Mouse (Mus musculus) stomach, postnatal 0 days (tissue): Measurements from ENCODE around the gene Sae1. TPM values are rescaled to one million over a fixed set of nuclear protein-coding genes. Genes with fewer than 3 reads are reported as not detected.
A peak's percentile ranks its signal among the peaks of the same experiment; 100 is the strongest.

Source experiments
- ATAC-seq: fragments of 200-750 bp; cut with Nextera tagmentation; 2 replicates; pipeline ENCODE4 v1.8.0; 2017; ENCODE audit not compliant: low FRiP score, low TSS enrichment
- DNase-seq: peaks from one replicate; pipeline ENCODE4 v3.0.0-alpha.2; 2016; ENCODE audit warnings: low spot score
- H3K27ac ChIP-seq: fragments of 300-500 bp; sonication (generic); replicated peaks from 2 replicates; pipeline ENCODE4 v1.5.1; 2014; ENCODE audit warnings: mild to moderate bottlenecking, control low read depth
- H3K27me3 ChIP-seq: fragments of 300-500 bp; sonication (generic); 2 replicates; pipeline ENCODE4 v1.6.1; 2014; ENCODE audit warnings: low read length; ENCODE audit not compliant: control insufficient read depth, insufficient read depth
- H3K36me3 ChIP-seq: fragments of 300-500 bp; sonication (generic); 2 replicates; pipeline ENCODE4 v1.6.1; 2014; ENCODE audit warnings: low read length, mixed read lengths; ENCODE audit not compliant: control insufficient read depth, insufficient read depth
- H3K4me1 ChIP-seq: fragments of 300-500 bp; sonication (generic); replicated peaks from 2 replicates; pipeline ENCODE4 v1.6.1; 2014; ENCODE audit warnings: antibody characterized with exemption; ENCODE audit not compliant: control insufficient read depth, insufficient read depth
- H3K4me2 ChIP-seq: fragments of 300-500 bp; sonication (generic); replicated peaks from 2 replicates; pipeline ENCODE4 v1.6.1; 2014; ENCODE audit warnings: low read depth, mild to moderate bottlenecking, control low read depth, moderate library complexity
- H3K4me3 ChIP-seq: fragments of 300-500 bp; sonication (generic); 2 replicates; pipeline ENCODE4 v1.5.1; 2014; ENCODE audit warnings: low read depth, low read length, control low read depth
- H3K9ac ChIP-seq: fragments of 300-500 bp; sonication (generic); 2 replicates; pipeline ENCODE4 v1.6.1; 2014; ENCODE audit warnings: mild to moderate bottlenecking, low read length, control low read depth, mixed read lengths
- H3K9me3 ChIP-seq: fragments of 300-500 bp; sonication (generic); 2 replicates; pipeline ENCODE4 v1.6.1; 2016; ENCODE audit warnings: low read length; ENCODE audit not compliant: control insufficient read depth
- CTCF ChIP-seq: IDR thresholded peaks from 2 replicates; pipeline ENCODE4 v1.5.1; 2016; ENCODE audit warnings: antibody characterized with exemption, low read depth, mild to moderate bottlenecking, moderate library complexity
- EP300 ChIP-seq: optimal IDR thresholded peaks from 2 replicates; pipeline ENCODE3; 2016; ENCODE audit warnings: antibody characterized with exemption
- WGBS: fragments of 180-500 bp; shearing (Covaris S2); extraction: QIAGEN DNeasy Blood & Tissue Kit; methylation state at CpG from one replicate; pipeline ENCODE4 v1.1.7; 2014; 5-methylcytosine and 5-hydroxymethylcytosine counted together
- polyA plus RNA-seq: library from polyadenylated mRNA; unstranded; fragments of >200 nt; fragmentation: Nextera tagmentation; extraction: Ambion mirVana; gene quantifications from 2 replicates; pipeline ENCODE4 v1.2.1, GENCODE M21; 2015

Sae1 gene
- polyA plus RNA-seq, 1 experiment from 2014 or later = 123 TPM

DNA sequence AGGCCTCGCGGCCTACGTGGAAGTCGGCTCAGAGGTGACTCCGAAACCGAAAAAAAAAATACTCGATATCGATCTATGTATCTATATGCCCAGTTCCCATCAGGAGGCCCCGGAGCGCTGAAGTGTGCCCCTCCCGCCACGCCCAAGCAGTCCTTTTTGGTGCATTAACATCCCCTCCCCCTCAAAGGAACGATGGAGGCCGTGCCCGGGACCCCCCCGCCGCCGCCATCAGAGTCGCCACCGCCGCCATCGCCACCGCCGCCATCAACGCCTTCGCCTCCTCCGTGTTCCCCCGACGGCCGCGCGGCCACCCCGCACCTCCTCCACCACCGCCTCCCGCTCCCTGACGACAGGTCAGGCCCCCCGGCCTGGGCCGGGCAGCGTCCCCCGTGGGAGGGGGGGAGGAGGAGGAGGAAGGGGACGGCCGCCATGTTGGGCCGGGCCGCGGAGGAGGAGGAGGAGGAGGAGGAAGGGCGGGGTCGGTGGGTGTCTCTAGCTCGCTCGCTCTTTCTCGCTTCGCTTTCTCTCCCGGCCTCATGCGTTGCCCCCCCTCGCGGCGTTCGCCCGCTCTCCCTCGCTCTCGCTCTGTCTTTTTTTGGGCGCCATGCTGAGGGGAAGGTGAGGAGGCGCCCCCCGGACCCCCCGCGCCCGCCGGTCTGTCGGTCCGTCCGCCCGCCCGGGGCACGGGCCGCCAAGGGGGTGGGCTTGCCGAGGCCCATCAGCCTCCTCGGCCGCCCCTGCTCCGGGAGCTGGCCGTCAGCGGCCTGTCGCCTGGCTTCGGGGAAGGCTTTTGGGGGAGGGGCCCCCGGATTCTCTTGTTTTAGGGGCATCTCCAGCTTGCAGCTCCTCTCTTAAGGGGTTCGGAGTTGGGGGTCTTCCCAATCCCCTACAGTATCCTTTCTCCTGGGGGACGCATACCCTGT, 13.3 kb upstream of the Sae1 start, which contains the start of gene Zc3h4:
Gene Zc3h4 (plus strand): TSS at position 222 of the 923 bp plus-strand sequence.
- Histone ChIP-seq H3K27ac (peak within 1 kb of the TSS; percentile 100), H3K36me3 (no peaks in the 10 kb centered on the region), H3K9ac (peak within 1 kb of the TSS; percentile 100), H3K4me3 (peak within 1 kb of the TSS; percentile 98), H3K9me3 (no peaks in the 10 kb centered on the region), H3K27me3 (no peaks in the 10 kb centered on the region), H3K4me2 (peak within 1 kb of the TSS; percentile 64), H3K4me1 (peaks cover 6% of the 10 kb centered on the region)
- DNase-seq (peak; percentile 90), ATAC-seq (peak; percentile 14)
- TF ChIP-seq EP300 (no peak), CTCF (peak; percentile 29; the same call in 1 of the 2 replicates)
- 1% methylated on average over 60 of the region's 85 CpGs for WGBS

DNA sequence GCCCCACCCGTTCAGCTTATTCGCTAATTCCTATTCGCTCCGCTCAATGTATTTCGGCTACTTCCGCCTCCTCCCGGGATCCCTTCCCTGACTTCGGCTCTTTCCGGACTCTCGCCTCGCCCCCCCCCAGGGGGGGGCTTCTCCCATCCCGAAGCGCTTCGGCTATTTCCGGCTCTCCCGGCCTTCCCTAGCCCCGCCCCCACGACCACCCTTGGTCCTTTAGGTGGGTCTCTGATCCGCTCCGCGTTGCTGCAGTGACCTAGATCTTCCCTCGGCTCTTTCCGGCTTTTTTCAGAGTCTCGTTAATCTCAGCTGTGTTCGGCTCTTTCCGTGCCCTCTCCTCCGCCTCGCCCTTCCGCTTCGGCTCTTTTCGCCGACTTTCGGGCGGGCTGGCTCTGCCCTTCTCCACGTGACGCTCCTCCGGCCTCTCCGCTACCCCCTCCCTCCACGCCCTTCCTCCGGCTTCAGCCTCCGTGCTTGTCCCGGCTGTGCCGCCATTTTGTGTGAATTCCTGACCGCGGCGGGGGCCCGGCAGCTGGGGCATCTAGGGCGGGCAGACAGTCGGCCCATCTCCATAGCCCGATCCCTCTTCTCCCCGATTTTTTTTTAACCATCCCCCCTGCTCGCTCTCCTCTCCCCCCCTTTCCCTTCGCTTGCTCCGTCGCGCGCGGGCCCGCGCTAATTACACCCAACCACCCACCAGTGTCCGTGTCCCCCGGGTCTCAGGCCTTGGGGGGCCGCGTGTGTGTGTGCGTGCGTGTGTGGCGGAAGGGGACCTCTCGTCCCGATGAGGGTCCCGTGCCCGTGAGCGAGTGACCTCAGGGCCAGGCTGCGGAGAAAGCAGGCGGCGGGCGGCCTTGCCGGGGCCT, 12.4 kb upstream of the Sae1 start:
- peak; percentile 98 for DNase-seq
- Histone ChIP-seq H3K9ac (peak overlapping the region; percentile 100), H3K27ac (peak overlapping the region; percentile 100), H3K36me3 (no peaks in the 10 kb centered on the region), H3K9me3 (no peaks in the 10 kb centered on the region), H3K27me3 (no peaks in the 10 kb centered on the region), H3K4me2 (peak overlapping the region; percentile 64), H3K4me1 (peaks cover 4% of the 10 kb centered on the region), H3K4me3 (peak overlapping the region; percentile 98)
- peak; percentile 94 for ATAC-seq
- whole genome bisulfite sequencing = under 1% methylated on average over 67 of the region's 77 CpGs
- TF ChIP-seq CTCF = no peak
- TF ChIP-seq EP300 = no peak

GRCm38 (mm10) chr7:16399098-16399819, 11.7 kb upstream of the Sae1 start:
- DNase-seq = peak; percentile 93
- ATAC-seq = peak; percentile 79
- peak overlapping the region; percentile 100 for H3K9ac ChIP-seq
- peak overlapping the region; percentile 98 for H3K4me3 ChIP-seq
- H3K36me3 ChIP-seq = no peaks in the 10 kb centered on the region
- no peaks in the 10 kb centered on the region for H3K27me3 ChIP-seq
- peak overlapping the region; percentile 64 for H3K4me2 ChIP-seq
- WGBS = under 1% methylated on average over 31 of the region's 31 CpGs
- peaks cover 4% of the 10 kb centered on the region; the same call in 1 of the 2 replicates for H3K4me1 ChIP-seq
- TF ChIP-seq EP300 (peak; percentile 64), CTCF (no peak)
- H3K9me3 ChIP-seq = no peaks in the 10 kb centered on the region
- H3K27ac ChIP-seq = peak overlapping the region; percentile 100

DNA sequence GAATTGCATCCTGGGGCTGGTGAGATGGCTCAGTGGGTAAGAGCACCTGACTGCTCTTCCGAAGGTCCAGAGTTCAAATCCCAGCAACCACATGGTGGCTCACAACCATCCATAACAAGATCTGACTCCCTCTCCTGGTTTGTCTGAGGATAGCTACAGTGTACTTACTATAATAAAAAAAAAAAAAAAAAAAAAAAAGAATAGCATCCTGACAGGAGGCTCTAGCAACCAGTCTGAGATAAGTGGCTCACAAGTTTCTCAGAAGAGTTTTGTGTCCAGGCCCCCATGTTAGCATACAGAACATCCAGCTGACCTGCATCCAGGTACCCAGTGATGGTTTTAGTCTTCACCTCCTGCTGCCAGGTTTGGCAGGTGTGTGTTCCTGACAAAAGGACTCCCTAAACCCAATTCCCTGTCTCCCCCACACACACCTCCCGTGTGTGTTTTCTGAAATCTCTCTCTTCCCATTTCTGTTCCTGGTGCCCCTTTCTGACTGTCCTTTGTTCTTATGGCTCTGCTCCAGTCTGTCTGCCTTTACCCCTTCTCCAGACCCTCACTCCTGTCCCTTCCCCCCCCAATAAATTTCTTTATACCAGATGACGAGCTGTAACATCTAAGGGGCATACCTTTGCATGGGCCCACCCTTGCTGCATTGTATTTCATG, 10.9 kb upstream of the Sae1 start:
- TF ChIP-seq CTCF = peak; percentile 43
- TF ChIP-seq EP300 = no peak
- no peaks in the 10 kb centered on the region for H3K27me3 ChIP-seq
- ATAC-seq = no peak
- no peaks in the 10 kb centered on the region for H3K36me3 ChIP-seq
- peak overlapping the region; percentile 64 for H3K4me2 ChIP-seq
- no peaks in the 10 kb centered on the region for H3K9me3 ChIP-seq
- no peak for DNase-seq
- 42% methylated on average over 3 of the region's 3 CpGs for WGBS
- peak overlapping the region; percentile 98 for H3K4me3 ChIP-seq
- 0 out of 2 replicates have a peak, but pooled peaks cover 3% of the 10 kb centered on the region for H3K4me1 ChIP-seq
- H3K27ac ChIP-seq = peak overlapping the region; percentile 100
- H3K9ac ChIP-seq = peak overlapping the region; percentile 100

DNA sequence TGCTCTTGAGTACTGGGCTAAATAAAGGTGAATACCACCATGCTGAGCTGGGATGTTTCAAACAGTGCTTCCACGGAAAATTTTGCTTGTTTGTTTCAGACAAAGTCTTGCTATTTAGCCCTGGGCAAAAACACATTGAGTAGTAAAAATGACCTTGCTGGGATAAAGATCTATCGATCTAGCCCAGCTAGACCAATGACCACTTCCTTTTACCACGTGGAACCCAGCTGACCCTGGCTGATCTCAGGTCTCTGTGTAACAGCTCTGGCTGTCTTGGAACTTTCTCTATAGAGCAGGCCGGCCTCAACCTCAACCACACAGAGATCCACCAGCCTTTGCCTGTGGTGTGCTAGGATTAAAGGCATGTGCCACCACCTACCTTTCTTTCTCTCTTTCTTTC, 9.9 kb upstream of the Sae1 start:
- no peaks in the 10 kb centered on the region for H3K27me3 ChIP-seq
- no peak overlapping the region for H3K4me3 ChIP-seq
- no peak overlapping the region for H3K27ac ChIP-seq
- 72% methylated on average over 4 of the region's 4 CpGs for WGBS
- H3K4me2 ChIP-seq = no peak overlapping the region
- no peak for TF ChIP-seq CTCF
- DNase-seq (no peak), ATAC-seq (no peak)
- no peak overlapping the region for H3K9ac ChIP-seq
- no peaks in the 10 kb centered on the region for H3K9me3 ChIP-seq
- H3K36me3 ChIP-seq = no peaks in the 10 kb centered on the region
- H3K4me1 ChIP-seq = no peaks in the 10 kb centered on the region
